Mouse (Mus musculus) thymus, postnatal 25 days (tissue): Measurements from ENCODE around the gene Tnfsf4.

Experiments
- DNase-seq: peaks from one replicate; pipeline ENCODE4 v3.0.0; 2022

Tnfsf4 gene

DNA sequence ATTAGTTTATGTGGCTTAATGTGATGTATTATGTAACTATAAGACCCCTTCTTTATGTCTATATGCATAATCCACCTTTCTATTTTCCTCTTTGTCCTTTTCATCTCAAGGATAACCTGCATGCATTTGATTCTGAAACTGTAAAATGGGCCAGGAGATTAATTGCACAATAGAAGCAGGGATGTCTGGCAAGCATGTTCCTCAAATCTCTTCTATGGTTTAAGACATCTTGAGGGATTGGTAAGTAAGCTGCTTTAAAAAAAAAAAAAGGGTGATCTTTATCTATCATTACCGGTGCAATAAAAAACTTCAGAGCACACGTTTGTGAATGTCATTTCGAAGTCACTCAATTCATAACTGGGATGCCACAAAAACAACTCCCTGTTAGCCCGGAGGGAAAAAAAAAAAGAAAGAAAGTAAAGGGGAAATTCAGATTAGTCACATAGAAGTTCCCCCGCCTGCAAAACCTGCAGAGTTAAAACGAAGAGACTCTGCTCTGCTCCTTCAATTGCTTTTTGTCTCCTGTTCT, at the start of gene Tnfsf4:
Tnfsf4 (plus strand) TSS at position 479 of the 529 bp plus-strand sequence.
- no peak for DNase-seq

DNA sequence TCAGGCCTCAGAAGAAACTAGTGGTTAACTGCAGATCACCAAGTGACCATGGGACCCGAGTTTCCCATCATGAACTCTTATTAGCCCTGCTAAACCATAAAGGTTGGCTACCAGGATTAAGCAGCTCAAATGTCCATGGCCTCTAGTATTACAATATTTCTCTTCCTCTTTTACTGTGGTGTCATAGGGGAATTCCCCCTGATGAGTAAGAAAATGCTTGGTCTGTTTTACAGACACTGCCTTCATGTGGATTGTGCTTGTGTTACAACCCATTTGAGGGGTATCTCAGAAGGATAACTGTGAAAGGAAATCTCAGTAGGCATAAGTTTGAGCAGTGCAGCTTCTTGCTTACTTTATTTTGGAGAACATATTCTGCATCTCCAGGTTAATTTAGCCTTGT, 44.2 kb upstream of the Tnfsf4 start:
- no peak for DNase-seq

DNA sequence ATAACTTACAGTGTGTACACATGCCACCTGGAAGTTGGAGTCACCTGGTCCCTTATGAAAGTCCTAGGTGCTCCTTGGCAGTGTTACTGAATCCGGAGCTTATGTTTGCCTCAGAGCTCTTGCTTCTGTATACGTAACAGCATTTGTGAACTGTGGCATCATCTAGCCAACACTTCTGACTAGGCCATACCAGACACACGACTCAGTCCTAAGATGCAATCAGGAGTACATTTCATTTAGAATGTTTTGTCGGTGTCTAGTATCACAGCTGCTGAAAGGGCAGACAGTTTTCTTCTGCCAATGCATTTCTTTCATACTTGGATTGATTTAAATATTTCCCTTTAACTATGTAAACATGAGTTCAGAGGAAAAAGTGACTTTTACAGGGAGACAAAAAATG, 30.2 kb upstream of the Tnfsf4 start:
- DNase-seq = no peak

DNA sequence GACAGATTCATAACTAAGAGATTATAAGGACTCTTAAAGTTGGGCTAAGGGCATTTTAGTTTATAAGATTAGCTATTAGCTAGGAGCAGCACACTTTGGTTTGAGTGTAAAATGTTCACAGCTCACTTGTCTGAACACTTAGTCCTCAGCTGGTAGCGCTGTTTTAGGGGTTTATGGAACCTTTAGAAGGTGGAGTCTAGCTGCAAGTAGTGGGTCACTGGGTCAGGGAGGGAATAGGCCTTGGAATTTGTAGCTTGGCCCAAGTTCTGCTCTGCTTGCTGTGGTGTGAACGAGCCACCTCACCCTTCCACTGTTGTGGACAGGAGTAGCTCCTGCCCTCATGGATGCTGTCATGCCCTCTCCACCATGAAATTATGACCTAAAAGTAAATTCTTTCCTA, 23.3 kb upstream of the Tnfsf4 start:
- no peak for DNase-seq

DNA sequence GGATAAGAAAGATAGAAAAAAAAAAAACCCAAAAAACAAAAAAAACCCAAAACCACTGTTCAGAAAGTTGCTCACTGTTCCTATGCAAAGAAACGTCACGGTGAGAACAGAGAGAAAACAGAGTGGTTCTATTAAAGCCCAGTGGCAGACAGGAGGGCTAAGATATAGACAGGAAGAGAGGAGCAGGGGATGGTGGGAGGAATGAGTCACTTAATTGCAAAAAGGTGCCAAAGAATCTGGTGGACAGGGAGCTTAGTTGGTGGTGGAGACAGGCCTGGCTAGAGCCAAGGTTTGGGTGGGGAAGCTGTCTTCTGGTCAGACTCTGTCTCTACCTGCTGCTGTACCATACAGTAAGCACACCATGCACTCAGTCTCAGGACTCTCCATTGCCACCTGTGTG, 19.3 kb upstream of the Tnfsf4 start:
- no peak for DNase-seq

DNA sequence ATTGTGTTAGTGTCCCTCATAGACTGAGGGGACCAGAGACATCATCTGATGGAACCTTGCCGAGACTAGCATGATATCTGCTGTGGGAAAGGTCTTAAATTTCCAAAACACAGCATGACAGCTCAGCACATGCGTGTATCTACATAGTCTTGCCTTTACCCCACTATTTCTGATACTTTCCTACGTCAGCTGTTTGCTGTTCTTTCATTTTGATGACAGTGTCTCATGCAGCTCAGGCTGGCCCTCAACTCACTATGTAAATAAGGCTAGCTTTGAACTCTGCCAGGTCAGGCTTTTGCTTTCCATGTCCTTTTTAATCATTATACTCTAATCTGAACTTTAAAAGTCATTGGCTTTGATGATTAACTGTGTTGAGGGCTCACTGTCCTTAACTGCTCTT, 16.6 kb upstream of the Tnfsf4 start:
- DNase-seq = no peak

DNA sequence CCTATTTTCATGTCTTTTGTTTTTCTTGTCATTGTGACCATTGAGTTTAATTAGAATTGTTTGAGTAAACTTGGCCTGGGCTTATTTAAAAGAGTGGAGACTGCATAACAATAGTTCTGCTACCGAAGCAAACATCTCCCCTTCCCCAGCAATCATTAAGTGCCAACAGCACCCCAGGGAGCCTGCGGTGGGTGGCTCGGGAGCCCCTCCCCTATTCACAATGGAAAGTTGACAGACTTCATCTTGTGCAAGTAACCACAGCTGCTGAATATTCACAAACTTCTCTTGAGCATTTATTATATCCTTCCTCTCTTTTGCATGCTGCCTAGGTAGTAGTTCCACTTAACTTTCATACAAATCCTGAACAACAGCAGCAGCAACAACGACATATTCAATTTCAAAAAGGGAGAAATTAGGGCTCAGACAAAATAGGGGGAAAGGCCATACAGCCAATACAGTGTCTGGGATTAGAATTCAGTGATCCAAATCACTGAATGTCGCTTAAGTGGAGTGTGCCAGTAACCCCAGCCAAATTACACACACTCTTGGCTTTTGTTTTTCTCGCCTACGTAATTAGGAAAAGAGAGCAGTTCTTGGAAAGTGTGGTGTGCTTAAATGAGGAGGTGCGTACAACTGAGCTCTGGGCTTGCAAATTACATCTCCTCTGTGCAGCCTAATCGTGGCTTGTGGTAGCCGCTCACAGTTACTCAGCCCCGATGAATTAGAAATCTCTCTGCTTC, 15.4 kb upstream of the Tnfsf4 start:
- DNase-seq = no peak

DNA sequence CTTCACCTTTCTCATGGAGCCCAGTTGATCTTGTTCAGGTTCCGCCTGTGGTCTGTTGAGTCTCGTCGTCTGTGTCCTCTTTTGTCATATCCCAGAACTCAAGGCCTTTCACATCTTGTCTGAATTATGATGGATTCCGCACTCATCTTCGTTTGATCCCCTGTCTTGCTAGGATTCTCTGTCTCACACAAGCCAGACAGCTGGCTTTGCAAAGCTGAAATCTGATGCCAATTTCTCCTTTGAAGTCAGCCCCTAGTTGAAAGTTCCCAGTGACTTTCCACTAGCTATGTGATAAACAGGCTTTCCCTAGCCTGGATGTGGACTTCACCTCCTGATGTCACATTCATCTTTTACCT, 14.8 kb upstream of the Tnfsf4 start:
- DNase-seq = no peak

DNA sequence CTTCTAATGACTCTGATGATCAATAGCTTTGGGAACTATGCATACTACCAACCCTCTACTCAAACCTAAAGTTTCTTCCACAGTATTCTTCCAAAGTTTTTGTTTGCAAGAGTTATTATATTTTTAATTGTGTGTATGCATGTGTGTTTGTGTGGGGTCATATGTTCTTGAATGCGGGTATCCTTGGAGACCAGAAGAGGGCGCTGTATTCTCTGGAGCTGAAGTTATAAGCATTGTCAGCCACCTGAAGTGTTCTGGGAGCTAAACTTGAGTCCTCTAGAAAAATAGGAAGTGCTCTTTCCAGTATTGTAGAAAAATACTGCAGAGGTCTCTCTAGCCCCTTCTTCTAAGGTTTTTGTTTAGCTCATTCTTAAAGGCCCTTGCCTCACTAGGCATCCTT, 5.1 kb upstream of the Tnfsf4 start:
- no peak for DNase-seq

DNA sequence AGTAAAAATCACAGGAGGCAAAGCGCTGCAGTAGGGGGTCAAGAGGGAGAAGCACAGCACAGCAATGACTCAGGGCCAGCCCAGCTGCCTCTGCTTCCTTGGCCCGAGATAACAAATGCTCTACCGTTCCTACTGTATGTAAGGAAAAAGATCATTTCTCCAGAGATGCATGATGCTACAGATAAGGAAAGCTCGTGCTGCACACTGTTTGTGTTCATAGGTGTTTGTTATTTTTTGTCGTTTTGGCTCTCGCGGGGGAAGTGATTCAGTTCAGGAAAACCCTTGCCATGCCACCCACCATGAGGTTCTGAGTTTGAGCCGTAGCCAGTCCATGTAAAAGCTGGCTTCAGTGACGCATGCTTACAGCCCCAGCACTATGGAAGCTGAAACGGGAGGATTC, 2.3 kb upstream of the Tnfsf4 start:
- no peak for DNase-seq

DNA sequence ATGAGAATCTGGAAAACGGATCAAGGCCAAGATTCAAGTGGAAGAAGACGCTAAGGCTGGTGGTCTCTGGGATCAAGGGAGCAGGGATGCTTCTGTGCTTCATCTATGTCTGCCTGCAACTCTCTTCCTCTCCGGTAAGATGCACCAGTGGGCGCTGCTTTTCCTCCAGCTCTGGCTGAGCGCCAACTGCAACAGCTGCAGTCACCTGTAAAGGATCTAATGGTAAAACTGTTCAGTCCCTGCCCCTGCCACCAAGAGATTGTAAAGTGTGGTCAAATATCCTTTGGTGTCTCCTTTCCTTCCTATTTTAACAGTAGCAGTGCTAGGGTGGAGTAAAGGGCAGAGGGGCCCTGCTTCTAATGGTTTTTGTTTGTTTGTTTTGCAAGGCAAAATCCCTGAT, 401 bp downstream of the Tnfsf4 start:
- peak; percentile 68 for DNase-seq

DNA sequence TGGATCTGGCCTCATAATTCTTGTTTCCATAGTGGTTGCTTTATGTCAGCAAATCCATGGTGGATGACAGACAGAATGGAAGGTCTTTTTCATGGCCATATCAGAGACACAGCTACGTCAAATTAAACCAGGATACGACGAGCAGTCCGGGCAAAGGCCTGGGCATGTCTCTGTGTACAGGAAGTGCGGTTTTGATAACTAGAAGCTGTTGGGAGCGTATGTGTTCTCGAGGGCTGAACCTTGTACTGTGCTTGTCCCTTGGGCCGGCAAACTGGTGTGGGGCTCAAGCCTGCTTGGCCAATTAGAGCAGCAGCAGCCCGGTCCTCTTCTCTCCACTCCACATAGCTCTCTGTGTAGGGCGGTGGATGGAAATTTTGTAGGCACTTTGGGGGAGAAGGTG, 1.1 kb downstream of the Tnfsf4 start:
- DNase-seq = peak; percentile 20

DNA sequence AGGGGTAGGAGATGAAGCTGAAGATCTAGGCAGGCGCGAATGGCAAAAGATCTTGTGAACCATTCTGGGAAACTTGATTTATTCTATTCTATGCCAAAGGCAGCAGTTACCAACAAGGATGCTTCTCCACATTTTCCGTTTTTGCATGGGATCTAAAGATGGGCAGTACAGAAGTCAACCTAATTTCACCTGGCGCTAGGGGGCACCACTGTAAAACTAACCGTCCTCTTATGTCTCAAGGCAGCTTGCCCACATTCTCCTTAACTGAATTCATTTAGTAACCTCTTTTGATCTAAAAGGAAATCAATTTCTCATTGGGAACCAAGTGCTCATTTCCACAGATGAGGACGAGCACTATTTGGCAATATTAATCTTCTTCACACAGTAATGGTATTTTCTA, 4.9 kb downstream of the Tnfsf4 start:
- DNase-seq = peak; percentile 57

DNA sequence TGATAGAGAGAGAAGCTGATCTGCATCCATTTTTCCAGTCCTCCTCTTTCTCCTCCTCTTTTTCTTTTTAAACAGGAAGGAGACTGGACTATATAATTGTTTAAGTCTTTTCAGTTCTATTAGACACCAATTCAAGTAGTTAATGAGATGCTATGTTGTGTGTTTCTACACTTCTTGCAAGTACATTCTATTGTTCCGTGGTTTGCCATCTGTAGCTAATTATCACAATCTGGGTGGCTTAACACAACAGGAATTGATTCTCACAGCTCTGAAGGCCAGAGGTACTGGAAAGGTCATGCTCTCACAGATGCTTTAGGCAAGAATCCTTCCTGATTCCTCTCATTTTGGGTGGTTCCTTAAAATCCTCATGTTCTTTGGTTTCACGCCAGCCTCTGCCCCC, 7.9 kb downstream of the Tnfsf4 start:
- no peak for DNase-seq

DNA sequence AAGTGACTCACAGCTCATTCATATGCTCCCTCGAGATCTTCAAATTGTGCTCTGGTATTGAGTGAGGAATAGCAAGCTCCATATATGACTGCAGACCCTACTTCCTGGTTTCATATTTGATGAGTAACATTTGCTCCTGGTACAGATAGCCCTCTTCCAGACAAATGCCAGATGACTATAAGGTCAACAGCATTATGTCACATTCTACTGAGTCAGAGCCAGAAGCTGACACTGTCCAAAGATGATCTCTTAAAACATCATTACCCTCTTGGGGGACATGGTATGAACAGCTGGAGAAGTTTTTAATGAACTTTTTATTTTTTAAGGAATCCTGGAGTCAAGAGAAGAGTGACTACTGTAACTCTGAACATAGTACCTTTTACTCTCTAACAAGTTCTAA, 11.3 kb downstream of the Tnfsf4 start:
- DNase-seq = no peak

DNA sequence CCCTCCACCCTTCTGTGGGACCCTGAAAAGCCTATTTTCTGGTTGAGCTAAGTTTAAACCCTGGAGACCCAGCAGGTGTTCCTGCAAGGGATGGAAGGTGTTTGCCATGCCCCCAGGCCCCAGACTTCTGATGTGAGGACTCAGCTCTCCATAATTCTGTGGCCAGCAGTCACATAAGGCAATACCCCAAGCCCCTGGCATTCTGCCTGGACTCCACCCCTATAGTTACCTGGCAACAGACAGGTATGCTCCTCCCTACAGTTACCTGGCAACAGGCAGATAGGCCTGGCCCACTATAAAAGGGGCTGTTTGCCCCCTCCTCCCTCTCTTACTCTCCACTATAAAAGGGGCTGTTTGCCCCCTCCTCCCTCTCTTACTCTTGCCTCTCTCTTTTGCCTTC, 24.7 kb downstream of the Tnfsf4 start:
- no peak for DNase-seq

DNA sequence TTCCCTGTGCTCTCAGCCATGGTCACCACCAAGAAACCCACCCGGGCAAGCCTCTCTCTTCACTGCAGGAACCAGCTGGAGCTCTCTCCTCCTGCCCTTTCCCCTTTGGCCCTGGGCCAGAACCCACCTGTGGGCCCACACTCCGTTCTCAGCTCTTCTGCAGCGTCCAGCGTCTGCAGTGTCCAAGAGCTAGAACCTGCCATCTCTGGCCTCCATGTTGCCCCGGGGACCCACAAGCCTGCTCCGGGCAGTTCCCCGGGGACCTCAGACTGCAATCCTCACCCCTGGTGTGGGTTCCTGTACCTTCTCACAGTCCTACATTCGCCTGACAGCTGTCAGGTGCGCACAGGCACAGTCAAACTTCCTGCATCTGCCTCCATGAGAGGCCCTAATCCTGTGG, 25.4 kb downstream of the Tnfsf4 start:
- DNase-seq = no peak

DNA sequence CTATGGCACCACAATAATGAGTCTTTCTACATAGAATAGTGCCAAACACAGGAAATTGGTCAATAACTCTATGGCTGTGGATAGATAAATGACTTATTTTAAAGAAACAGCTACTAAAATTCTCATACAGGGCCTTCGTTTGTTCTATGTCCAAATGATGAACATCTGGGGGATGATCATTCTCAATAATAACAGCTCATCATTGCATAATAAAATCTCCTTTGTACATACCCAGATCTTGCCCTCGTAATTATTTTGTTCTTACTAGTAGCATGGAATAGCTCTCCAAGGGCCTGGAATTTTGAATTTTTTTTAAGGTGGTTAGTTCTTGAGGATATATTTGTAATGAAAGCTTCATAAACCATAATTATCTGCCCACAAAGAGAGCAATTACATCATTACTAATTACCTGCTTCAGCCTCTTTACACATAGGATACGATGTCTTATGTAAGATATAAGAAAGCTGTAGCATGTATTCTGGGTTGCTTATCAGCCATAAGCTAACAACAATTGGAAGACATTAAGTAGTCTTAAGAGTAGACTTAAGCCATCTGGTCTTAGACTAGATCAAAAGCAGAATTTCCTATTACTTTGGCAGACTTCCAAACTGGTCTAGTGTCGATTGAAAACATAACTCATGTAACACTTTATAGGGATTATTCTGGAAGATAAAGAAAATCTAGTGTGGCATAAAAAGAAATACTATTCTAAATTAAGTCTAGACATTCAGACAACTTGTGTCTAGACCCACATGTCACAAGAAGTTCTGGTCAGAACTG, 31.3 kb downstream of the Tnfsf4 start:
- DNase-seq = no peak

DNA sequence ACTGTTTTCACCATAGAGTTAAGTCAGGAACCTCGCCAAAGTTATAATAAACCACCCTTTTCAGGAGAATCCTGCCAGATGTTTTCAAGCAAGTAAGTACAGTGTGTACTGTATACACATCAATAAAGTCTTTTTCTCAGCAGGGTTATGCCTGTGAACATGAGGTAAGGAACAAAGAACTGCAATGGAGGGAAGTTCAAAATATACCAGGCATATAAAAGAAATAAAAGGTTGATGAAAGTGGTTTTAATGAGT, 31.8 kb downstream of the Tnfsf4 start:
- no peak for DNase-seq

DNA sequence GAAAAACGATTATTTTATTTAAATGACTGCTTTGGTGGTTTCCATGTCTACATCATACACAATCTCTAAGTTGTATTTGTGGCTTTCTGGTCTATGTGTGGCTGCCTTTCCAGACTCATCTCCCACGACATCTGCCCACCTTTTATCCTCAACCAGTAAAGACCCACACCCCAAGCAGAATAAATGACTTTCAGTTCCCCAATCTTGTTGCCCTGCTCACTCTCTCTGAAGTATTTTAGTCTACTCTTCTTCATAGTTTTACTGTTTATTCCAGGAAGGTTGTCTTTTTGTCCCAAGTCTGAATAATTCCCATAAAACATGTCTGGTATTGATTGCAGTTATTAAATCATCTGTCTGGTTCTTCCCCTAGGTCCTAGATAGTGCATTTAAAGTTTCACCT, 40.6 kb downstream of the Tnfsf4 start:
- DNase-seq = no peak

DNA sequence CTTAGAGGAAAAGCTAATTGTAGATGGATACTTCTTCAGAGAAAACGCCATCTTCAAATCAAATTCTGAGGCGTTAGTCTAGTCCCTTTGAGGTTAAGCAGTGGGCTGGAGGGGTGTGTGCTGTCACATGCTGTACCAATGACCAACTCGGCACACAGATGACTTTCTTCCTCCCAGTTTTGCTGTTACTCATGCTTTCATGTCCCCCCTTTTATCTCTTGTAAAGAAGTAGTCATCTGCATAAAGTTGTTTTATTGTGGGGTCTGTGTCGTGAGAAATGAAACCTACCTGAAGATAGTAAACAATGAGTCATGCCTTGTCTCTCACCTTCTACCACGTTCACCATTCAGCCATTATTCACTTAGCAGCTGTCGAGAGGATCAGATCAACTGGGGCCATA, 41.3 kb downstream of the Tnfsf4 start:
- DNase-seq = no peak

DNA sequence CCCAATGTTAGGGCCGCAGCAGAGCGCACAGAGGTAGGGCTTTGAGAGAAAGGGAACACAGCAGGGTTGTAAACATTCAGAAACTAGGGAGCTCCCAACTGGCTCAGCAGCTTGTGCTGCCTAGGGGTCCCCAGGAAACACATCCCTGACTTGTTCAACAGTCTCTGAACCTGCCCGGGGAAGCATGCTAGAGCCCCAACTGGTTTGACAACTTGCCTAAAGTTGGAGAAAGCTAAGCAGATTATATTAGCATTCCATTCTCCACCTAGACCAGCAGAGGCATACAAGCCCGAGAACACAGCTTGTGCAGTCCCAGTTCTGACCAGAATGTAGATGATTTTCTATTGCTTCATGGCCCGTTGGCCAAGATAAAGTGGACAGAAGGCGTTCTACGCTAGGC, 49.6 kb downstream of the Tnfsf4 start:
- DNase-seq = no peak

DNA sequence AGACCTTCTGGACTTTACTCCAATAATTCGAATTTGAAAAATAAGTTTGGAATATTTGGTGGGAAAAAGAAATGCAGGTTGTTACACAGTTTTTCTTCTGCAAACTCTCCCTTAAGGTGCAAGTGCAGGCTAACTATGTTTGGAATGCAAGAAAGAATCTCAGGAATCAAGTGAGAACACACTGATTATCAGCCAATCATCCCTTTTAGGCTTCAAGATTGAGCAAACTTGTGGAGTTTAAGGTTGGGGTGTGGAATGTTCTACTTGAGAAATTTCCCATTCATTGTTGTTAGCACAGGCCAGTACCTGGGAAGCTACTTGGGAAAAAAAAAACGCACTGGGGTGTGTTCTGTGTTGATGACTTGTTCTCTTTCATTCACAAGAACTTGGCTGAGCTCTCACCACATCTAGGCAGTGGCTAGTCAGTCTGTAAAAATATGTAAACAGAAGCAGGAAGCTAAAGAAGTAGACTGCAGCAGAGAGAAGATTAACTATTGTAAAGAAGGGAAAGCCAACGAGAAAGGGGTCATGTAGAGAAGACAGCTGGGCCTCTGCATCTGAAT, 56.6 kb downstream of the Tnfsf4 start:
- no peak for DNase-seq

DNA sequence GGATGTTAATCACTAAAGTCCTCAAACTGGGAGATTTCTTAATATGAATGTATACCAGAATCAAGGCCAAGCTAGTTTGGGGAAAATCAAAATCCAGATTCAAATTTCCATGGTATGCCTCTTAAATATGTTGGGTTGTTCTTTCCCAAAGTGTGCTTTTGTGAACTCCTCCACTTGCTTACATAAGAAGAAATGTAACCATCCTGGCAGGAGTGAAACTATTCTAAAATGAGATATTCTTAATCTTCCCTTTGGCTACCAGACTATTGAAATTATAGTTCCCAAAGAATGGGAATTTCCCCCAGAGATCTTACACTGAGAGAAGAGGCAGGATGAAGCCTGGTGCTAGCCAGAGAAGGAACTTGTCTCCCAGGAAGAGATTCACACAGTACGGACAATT, 57.0 kb downstream of the Tnfsf4 start:
- no peak for DNase-seq
